Mouse (Mus musculus) kidney, postnatal 0 days (tissue): ENCODE data around the gene Hibadh. TPM values are rescaled to one million over a fixed set of nuclear protein-coding genes. Genes with fewer than 3 reads are reported as not detected.
A peak's percentile ranks its signal among the peaks of the same experiment; 100 is the strongest.

Source experiments
- ATAC-seq: fragments of 200-750 bp; cut with Nextera tagmentation; replicated peaks from 2 replicates; pipeline ENCODE4 v1.8.0; 2017; ENCODE audit warnings: low read depth, moderate number of reproducible peaks, moderate TSS enrichment, moderate library complexity; ENCODE audit not compliant: low FRiP score
- DNase-seq: peaks from one replicate; pipeline ENCODE4 v3.0.0-alpha.2; 2016; ENCODE audit warnings: low spot score
- H3K27ac ChIP-seq: fragments of 300-500 bp; sonication (generic); 2 replicates; pipeline ENCODE4 v1.5.1; 2014; ENCODE audit warnings: mild to moderate bottlenecking
- H3K27me3 ChIP-seq: fragments of 300-500 bp; sonication (generic); 2 replicates; pipeline ENCODE4 v1.6.1; 2014; ENCODE audit warnings: low read length, mixed read lengths; ENCODE audit not compliant: insufficient read depth
- H3K36me3 ChIP-seq: fragments of 300-500 bp; sonication (generic); 2 replicates; pipeline ENCODE4 v1.6.1; 2014; ENCODE audit warnings: low read length, mixed read lengths; ENCODE audit not compliant: insufficient read depth
- H3K4me1 ChIP-seq: fragments of 300-500 bp; sonication (generic); replicated peaks from 2 replicates; pipeline ENCODE4 v1.6.1; 2014; ENCODE audit warnings: antibody characterized with exemption, low read length, mixed read lengths; ENCODE audit not compliant: insufficient read depth
- H3K4me2 ChIP-seq: fragments of 300-500 bp; sonication (generic); 2 replicates; pipeline ENCODE4 v1.6.1; 2014; ENCODE audit warnings: mild to moderate bottlenecking, low read length, moderate library complexity, mixed read lengths
- H3K4me3 ChIP-seq: fragments of 300-500 bp; sonication (generic); replicated peaks from 2 replicates; pipeline ENCODE4 v1.5.1; 2014; ENCODE audit warnings: low read depth, low read length
- H3K9ac ChIP-seq: fragments of 300-500 bp; sonication (generic); 2 replicates; pipeline ENCODE4 v1.6.1; 2014; ENCODE audit warnings: low read depth, low read length
- H3K9me3 ChIP-seq: fragments of 300-500 bp; sonication (generic); replicated peaks from 2 replicates; pipeline ENCODE4 v1.6.1; 2016; ENCODE audit warnings: low read length, inconsistent platforms, mixed read lengths
- CTCF ChIP-seq: IDR thresholded peaks from 2 replicates; pipeline ENCODE4 v1.5.1; 2016; ENCODE audit warnings: antibody characterized with exemption, low read depth, mild to moderate bottlenecking, moderate library complexity
- WGBS: fragments of 180-500 bp; shearing (Covaris S2); extraction: QIAGEN DNeasy Blood & Tissue Kit; methylation state at CpG from one replicate; pipeline ENCODE4 v1.1.7; 2014; 5-methylcytosine and 5-hydroxymethylcytosine counted together
- polyA plus RNA-seq: library from polyadenylated mRNA; unstranded; fragments of >200 nt; fragmentation: Nextera tagmentation; extraction: Ambion mirVana; gene quantifications from 2 replicates; pipeline ENCODE4 v1.2.1, GENCODE M21; 2015

Hibadh gene
- polyA plus RNA-seq, 1 experiment from 2014 or later, result 217 TPM

GRCm38 (mm10) chr6:52584383-52584782 is 55.8 kb downstream of the Hibadh start:
- H3K4me2 ChIP-seq, result no peak overlapping the region
- TF ChIP-seq CTCF, result no peak
- 16% methylated on average over 8 of the region's 8 CpGs for WGBS
- H3K27ac ChIP-seq, result no peak overlapping the region
- no peak overlapping the region for H3K4me3 ChIP-seq
- ATAC-seq, result peak; percentile 52; the same call in 1 of the 2 replicates
- no peaks in the 10 kb centered on the region for H3K9me3 ChIP-seq
- H3K4me1 ChIP-seq, result 0 out of 2 replicates have a peak, but pooled peaks cover 5% of the 10 kb centered on the region
- no peaks in the 10 kb centered on the region for H3K27me3 ChIP-seq
- 0 out of 2 replicates have a peak, but pooled peaks cover 3% of the 10 kb centered on the region for H3K36me3 ChIP-seq
- DNase-seq, result peak; percentile 31
- no peak overlapping the region for H3K9ac ChIP-seq

GRCm38 (mm10) chr6:52581081-52581480 is 59.1 kb downstream of the Hibadh start:
- H3K4me3 ChIP-seq, result no peak overlapping the region
- H3K4me1 ChIP-seq, result peaks cover 5% of the 10 kb centered on the region; the same call in 1 of the 2 replicates
- H3K27me3 ChIP-seq, result no peaks in the 10 kb centered on the region
- no peaks in the 10 kb centered on the region for H3K9me3 ChIP-seq
- DNase-seq (no peak), ATAC-seq (no peak)
- no peak overlapping the region for H3K4me2 ChIP-seq
- no peak for TF ChIP-seq CTCF
- WGBS, result 90% methylated on average over 4 of the region's 4 CpGs
- no peak overlapping the region for H3K9ac ChIP-seq
- no peaks in the 10 kb centered on the region for H3K36me3 ChIP-seq
- no peak overlapping the region for H3K27ac ChIP-seq

- no peak for DNase-seq
- no peak overlapping the region for H3K9ac ChIP-seq
- no peaks in the 10 kb centered on the region for H3K9me3 ChIP-seq
- H3K27me3 ChIP-seq, result no peaks in the 10 kb centered on the region
- H3K36me3 ChIP-seq, result no peaks in the 10 kb centered on the region
- WGBS, result 83% methylated on average over 2 of the region's 2 CpGs
- no peak for TF ChIP-seq CTCF
- H3K4me3 ChIP-seq, result no peak overlapping the region
- H3K4me1 ChIP-seq, result no peaks in the 10 kb centered on the region; the same call in 1 of the 2 replicates
- H3K4me2 ChIP-seq, result no peak overlapping the region
- ATAC-seq, result no peak
- no peak overlapping the region for H3K27ac ChIP-seq
These were observed 61.9 kb downstream of the Hibadh start for GRCm38 (mm10) chr6:52578322-52578721.

- H3K4me2 ChIP-seq, result no peak overlapping the region
- no peaks in the 10 kb centered on the region for H3K36me3 ChIP-seq
- peak; percentile 78 for TF ChIP-seq CTCF
- H3K9ac ChIP-seq, result no peak overlapping the region
- H3K4me1 ChIP-seq, result no peaks in the 10 kb centered on the region; the same call in 1 of the 2 replicates
- 29% methylated on average over 4 of the region's 4 CpGs for WGBS
- no peaks in the 10 kb centered on the region for H3K9me3 ChIP-seq
- no peaks in the 10 kb centered on the region for H3K27me3 ChIP-seq
- peak; percentile 87 for DNase-seq
- ATAC-seq, result no peak
- no peak overlapping the region for H3K27ac ChIP-seq
- H3K4me3 ChIP-seq, result no peak overlapping the region
These were observed 62.9 kb downstream of the Hibadh start for GRCm38 (mm10) chr6:52577270-52577669.

- Histone ChIP-seq H3K9ac (no peak overlapping the region), H3K4me2 (no peak overlapping the region), H3K9me3 (no peaks in the 10 kb centered on the region), H3K27ac (no peak overlapping the region), H3K36me3 (no peaks in the 10 kb centered on the region), H3K27me3 (no peaks in the 10 kb centered on the region), H3K4me3 (no peak overlapping the region), H3K4me1 (no peaks in the 10 kb centered on the region)
- DNase-seq, result no peak
- no peak for TF ChIP-seq CTCF
- ATAC-seq, result no peak
- 81% methylated on average over 6 of the region's 6 CpGs for WGBS
These were observed 71.5 kb downstream of the Hibadh start for GRCm38 (mm10) chr6:52568706-52569105.

GRCm38 (mm10) chr6:52567327-52568299 is 72.6 kb downstream of the Hibadh start:
- DNase-seq (no peak), ATAC-seq (no peak)
- WGBS, result 56% methylated on average over 20 of the region's 20 CpGs
- H3K36me3 ChIP-seq, result no peaks in the 10 kb centered on the region
- no peak overlapping the region; the same call in 1 of the 2 replicates for H3K9ac ChIP-seq
- no peak overlapping the region for H3K4me2 ChIP-seq
- H3K4me1 ChIP-seq, result no peaks in the 10 kb centered on the region
- H3K9me3 ChIP-seq, result no peaks in the 10 kb centered on the region
- H3K27ac ChIP-seq, result no peak overlapping the region
- H3K27me3 ChIP-seq, result no peaks in the 10 kb centered on the region
- H3K4me3 ChIP-seq, result no peak overlapping the region
- no peak for TF ChIP-seq CTCF
